Mouse (Mus musculus) CH12.LX (cell line): ENCODE measurements around the gene Dqx1. TPM values are rescaled to one million over a fixed set of nuclear protein-coding genes. Genes with fewer than 3 reads are reported as not detected.

ENCODE experiments used
- DNase-seq: peaks from one replicate; pipeline ENCODE4 v3.0.0-alpha.2; 2013; ENCODE audit errors: extremely low read depth
- H3K27ac ChIP-seq: 2 replicates; pipeline ENCODE4 v1.5.1; 2012; ENCODE audit warnings: low read depth, mild to moderate bottlenecking, control low read depth, moderate library complexity; ENCODE audit not compliant: insufficient read depth
- H3K27me3 ChIP-seq: replicated peaks from 2 replicates; pipeline ENCODE3; 2012; ENCODE audit warnings: inconsistent platforms
- H3K36me3 ChIP-seq, 2 experiments: replicated peaks in 1 of 2; 2 replicates each; pipeline versions ENCODE3 to v1.6.1; 2012; ENCODE audit warnings: inconsistent platforms in 1 of 2, low read length in 1 of 2, mild to moderate bottlenecking in 1 of 2, mixed read lengths in 1 of 2, moderate library complexity in 1 of 2; ENCODE audit not compliant: control insufficient read depth in 1 of 2, insufficient read depth in 1 of 2
- H3K4me1 ChIP-seq, 2 experiments: 2 replicates each; pipeline ENCODE4 v1.6.1; 2012; ENCODE audit warnings: inconsistent platforms in 1 of 2, moderate library complexity in 1 of 2; ENCODE audit not compliant: insufficient read depth in 2 of 2, control insufficient read depth in 1 of 2
- H3K4me2 ChIP-seq: 2 replicates; pipeline ENCODE4 v1.6.1; 2012; ENCODE audit warnings: low read depth, mild to moderate bottlenecking, control low read depth; ENCODE audit not compliant: poor library complexity, insufficient read depth, severe bottlenecking
- H3K4me3 ChIP-seq, 3 experiments: fragments of 150-350 bp in 1 of 3; sonication (generic) in 1 of 3; replicated peaks in 1 of 3; 2 replicates each; pipeline versions ENCODE3 to v1.5.1; 2011 to 2012; ENCODE audit warnings: low read depth in 2 of 3, low read length in 2 of 3, mild to moderate bottlenecking in 2 of 3, moderate library complexity in 2 of 3, control low read depth in 1 of 3, improper control_type of control experiment in 1 of 3, inconsistent platforms in 1 of 3, mixed read lengths in 1 of 3; ENCODE audit not compliant: poor library complexity in 1 of 3
- H3K79me2 ChIP-seq: replicated peaks from 2 replicates; pipeline ENCODE4 v1.6.1; 2012; ENCODE audit warnings: mild to moderate bottlenecking, moderate library complexity; ENCODE audit not compliant: control insufficient read depth, poor library complexity, insufficient read depth, severe bottlenecking; ENCODE audit errors: extremely low read depth
- H3K9ac ChIP-seq: 2 replicates; pipeline ENCODE4 v1.6.1; 2012; ENCODE audit warnings: low read depth, mild to moderate bottlenecking, control low read depth, moderate library complexity; ENCODE audit not compliant: insufficient read depth
- H3K9me3 ChIP-seq: replicated peaks from 2 replicates; pipeline ENCODE3; 2012; ENCODE audit warnings: low read length, inconsistent platforms, mixed read lengths
- BHLHE40 ChIP-seq: IDR thresholded peaks from 2 replicates; pipeline ENCODE4 v1.6.1; 2011; ENCODE audit warnings: mild to moderate bottlenecking, low read depth, low read length, improper control_type of control experiment
- CHD2 ChIP-seq: IDR thresholded peaks from 2 replicates; pipeline ENCODE4 v1.6.1; 2011; ENCODE audit warnings: low read length, improper control_type of control experiment
- E2F4 ChIP-seq: IDR thresholded peaks from 2 replicates; pipeline ENCODE4 v1.6.1; 2011; ENCODE audit warnings: low read depth, low read length, improper control_type of control experiment; ENCODE audit not compliant: insufficient replicate concordance
- ELF1 ChIP-seq: IDR thresholded peaks from 2 replicates; pipeline ENCODE4 v1.6.1; 2014; ENCODE audit warnings: low read depth, mild to moderate bottlenecking, inconsistent platforms, low read length, improper control_type of control experiment
- EP300 ChIP-seq: IDR thresholded peaks from 2 replicates; pipeline ENCODE4 v1.6.1; 2011; ENCODE audit warnings: low read length, improper control_type of control experiment
- ETS1 ChIP-seq: conservative IDR thresholded peaks from 2 replicates; pipeline ENCODE4 v1.6.1; 2012; ENCODE audit warnings: low read depth, mild to moderate bottlenecking, inconsistent platforms, low read length, improper control_type of control experiment, moderate library complexity
- GABPA ChIP-seq: IDR thresholded peaks from 2 replicates; pipeline ENCODE4 v1.6.1; 2012; ENCODE audit warnings: low read depth, low read length, improper control_type of control experiment, inconsistent platforms; ENCODE audit not compliant: insufficient replicate concordance
- IRF4 ChIP-seq: IDR thresholded peaks from 2 replicates; pipeline ENCODE4 v1.6.1; 2014; ENCODE audit warnings: low read depth, mild to moderate bottlenecking, inconsistent platforms, low read length, improper control_type of control experiment
- JUN ChIP-seq: IDR thresholded peaks from 2 replicates; pipeline ENCODE4 v1.6.1; 2011; ENCODE audit warnings: low read depth, mild to moderate bottlenecking, low read length, improper control_type of control experiment, moderate library complexity; ENCODE audit not compliant: insufficient read depth
- JUND ChIP-seq: conservative IDR thresholded peaks from 2 replicates; pipeline ENCODE4 v1.6.1; 2011; ENCODE audit warnings: low read depth, low read length, improper control_type of control experiment
- MAFK ChIP-seq: IDR thresholded peaks from 2 replicates; pipeline ENCODE4 v1.6.1; 2011; ENCODE audit warnings: low read length, improper control_type of control experiment; ENCODE audit not compliant: insufficient replicate concordance
- MAX ChIP-seq: IDR thresholded peaks from 2 replicates; pipeline ENCODE4 v1.6.1; 2011; ENCODE audit warnings: low read length, improper control_type of control experiment
- MAZ ChIP-seq: IDR thresholded peaks from 2 replicates; pipeline ENCODE4 v1.6.1; 2012; ENCODE audit warnings: low read depth, mild to moderate bottlenecking, inconsistent platforms, low read length, improper control_type of control experiment, moderate library complexity
- MEF2A ChIP-seq: IDR thresholded peaks from 2 replicates; pipeline ENCODE4 v1.6.1; 2014; ENCODE audit warnings: low read depth, mild to moderate bottlenecking, inconsistent platforms, low read length, improper control_type of control experiment, borderline replicate concordance
- MXI1 ChIP-seq: IDR thresholded peaks from 2 replicates; pipeline ENCODE4 v1.6.1; 2011; ENCODE audit warnings: mild to moderate bottlenecking, low read depth, low read length, improper control_type of control experiment
- MYC ChIP-seq: IDR thresholded peaks from 2 replicates; pipeline ENCODE4 v1.6.1; 2011; ENCODE audit warnings: low read depth, mild to moderate bottlenecking, improper control_type of control experiment, low read length
- NELFE ChIP-seq: IDR thresholded peaks from 2 replicates; pipeline ENCODE4 v1.6.1; 2011; ENCODE audit warnings: low read depth, low read length, improper control_type of control experiment
- PAX5 ChIP-seq: IDR thresholded peaks from 2 replicates; pipeline ENCODE4 v1.6.1; 2012; ENCODE audit warnings: low read length, inconsistent platforms, mixed read lengths
- POLR2A ChIP-seq: IDR thresholded peaks from 2 replicates; pipeline ENCODE4 v1.6.1; 2011; ENCODE audit warnings: low read depth, mild to moderate bottlenecking, improper control_type of control experiment, low read length
- POLR2AphosphoS2 ChIP-seq: IDR thresholded peaks from 2 replicates; pipeline ENCODE4 v1.6.1; 2011; ENCODE audit warnings: low read depth, low read length, improper control_type of control experiment
- RAD21 ChIP-seq: IDR thresholded peaks from 2 replicates; pipeline ENCODE4 v1.6.1; 2011; ENCODE audit warnings: low read depth, mild to moderate bottlenecking, low read length, improper control_type of control experiment, moderate library complexity
- RCOR1 ChIP-seq: conservative IDR thresholded peaks from 2 replicates; pipeline ENCODE4 v1.6.1; 2012; ENCODE audit warnings: low read depth, mild to moderate bottlenecking, inconsistent platforms, low read length, improper control_type of control experiment
- SIN3A ChIP-seq: IDR thresholded peaks from 2 replicates; pipeline ENCODE4 v1.6.1; 2012; ENCODE audit warnings: low read length, improper control_type of control experiment, inconsistent platforms
- SMC3 ChIP-seq: IDR thresholded peaks from 2 replicates; pipeline ENCODE4 v1.6.1; 2011; ENCODE audit warnings: low read depth, low read length, improper control_type of control experiment
- TCF12 ChIP-seq: IDR thresholded peaks from 2 replicates; pipeline ENCODE4 v1.6.1; 2014; ENCODE audit warnings: low read depth, mild to moderate bottlenecking, inconsistent platforms, low read length, improper control_type of control experiment
- UBTF ChIP-seq: IDR thresholded peaks from 2 replicates; pipeline ENCODE4 v1.6.1; 2012; ENCODE audit warnings: low read depth, mild to moderate bottlenecking, inconsistent platforms, low read length, improper control_type of control experiment, moderate library complexity
- USF1 ChIP-seq: IDR thresholded peaks from 2 replicates; pipeline ENCODE4 v1.6.1; 2014; ENCODE audit warnings: low read depth, mild to moderate bottlenecking, inconsistent platforms, low read length, improper control_type of control experiment
- USF2 ChIP-seq: conservative IDR thresholded peaks from 2 replicates; pipeline ENCODE4 v1.6.1; 2011; ENCODE audit warnings: low read depth, low read length, improper control_type of control experiment
- ZC3H11A ChIP-seq: IDR thresholded peaks from 2 replicates; pipeline ENCODE4 v1.6.1; 2012; ENCODE audit warnings: low read depth, mild to moderate bottlenecking, inconsistent platforms, low read length, improper control_type of control experiment
- dilution Hi-C: fragments of 300-500 bp; cut with MboI; formaldehyde crosslinking; loops from 2 replicates; pipeline ENCODE4 v1.14.3; 2020; ENCODE audit warnings: low sequenced_read_pairs; ENCODE audit not compliant: extremely low pct_unique_long_range_greater_than_20kb, extremely low pct_ligation_motif_present
- in situ Hi-C: fragments of 300-500 bp; cut with MboI; formaldehyde crosslinking; loops from 3 replicates; pipeline ENCODE4 v1.14.3; 2019; ENCODE audit warnings: low sequenced_read_pairs, low pct_ligation_motif_present, low pct_unique_long_range_greater_than_20kb, mixed read lengths
- polyA plus RNA-seq: library from polyadenylated mRNA; unstranded; fragments of >175 nt; gene quantifications from 2 replicates; pipeline ENCODE4 v1.2.1, GENCODE M21; 2012; ENCODE audit warnings: low read depth; ENCODE audit not compliant: insufficient read length
- total RNA-seq, 2 experiments: library from RNA; depleted of rRNA; stranded (reverse); fragments of 300-350 nt in 1 of 2; fragments of >200 nt in 1 of 2; gene quantifications; 2 replicates each; pipeline ENCODE4 v1.2.3; 2012 to 2014

The Dqx1 gene
- total and polyA plus RNA-seq, 3 experiments = 1.3 to 2.9 (median 2.2) TPM

GRCm38 (mm10) chr6:83103130-83103650 lies 45.5 kb downstream of the Dqx1 start:
- peaks cover 7% of the 10 kb centered on the region for H3K27me3 ChIP-seq
- H3K4me2 ChIP-seq = no peak overlapping the region
- peaks cover 6 to 42% of the 10 kb centered on the region in 2 experiments for H3K36me3 ChIP-seq
- no peak overlapping the region for H3K27ac ChIP-seq
- peaks cover 13 to 33% of the 10 kb centered on the region in 2 experiments for H3K4me1 ChIP-seq
- H3K9ac ChIP-seq = no peak overlapping the region
- dilution Hi-C loops = no loop called here
- no peak overlapping the region for H3K4me3 ChIP-seq
- no peaks in the 10 kb centered on the region for H3K79me2 ChIP-seq
- no peaks in the 10 kb centered on the region for H3K9me3 ChIP-seq
- DNase-seq = no peak
- in situ Hi-C loops = loop anchor here (5.0 kb wide), 2 partner anchors 106 to 191 kb away; no protein-coding TSS in a partner anchor
- TF ChIP-seq POLR2AphosphoS2 (no peak), MAFK (no peak), UBTF (no peak), PAX5 (no peak), MEF2A (no peak), ETS1 (no peak), JUND (no peak), CHD2 (no peak), RAD21 (no peak), GABPA (no peak), NELFE (no peak), SMC3 (no peak), ZC3H11A (no peak), ELF1 (no peak), JUN (no peak), EP300 (no peak), USF2 (no peak), BHLHE40 (no peak), SIN3A (no peak)

GRCm38 (mm10) chr6:83104158-83104557 lies 46.5 kb downstream of the Dqx1 start:
- Histone ChIP-seq H3K79me2 (no peaks in the 10 kb centered on the region), H3K4me2 (no peak overlapping the region), H3K4me1 (peaks cover 13 to 35% of the 10 kb centered on the region in 2 experiments), H3K27me3 (no peaks in the 10 kb centered on the region), H3K9ac (no peak overlapping the region), H3K4me3 (no peak overlapping the region), H3K36me3 (peaks cover 6 to 42% of the 10 kb centered on the region in 2 experiments), H3K27ac (no peak overlapping the region), H3K9me3 (no peaks in the 10 kb centered on the region)
- TF ChIP-seq POLR2AphosphoS2 (no peak), POLR2A (no peak), E2F4 (no peak), USF2 (no peak), MYC (no peak), MXI1 (no peak), SIN3A (no peak), RCOR1 (no peak), MAZ (no peak), IRF4 (no peak), MAX (no peak), TCF12 (no peak), USF1 (no peak)
- dilution Hi-C loops = no loop called here
- DNase-seq = no peak
- in situ Hi-C loops = loop anchor here (5.0 kb wide), 2 partner anchors 107 to 192 kb away; no protein-coding TSS in a partner anchor
